Mouse (Mus musculus) kidney, adult 2 months (tissue): Measurements from ENCODE around the gene Phlda2.
A peak's percentile ranks its signal among the peaks of the same experiment; 100 is the strongest.

ENCODE experiments used
- CTCF ChIP-seq: fragments of 200-500 bp; conservative IDR thresholded peaks from 2 replicates; pipeline ENCODE4 v1.5.1; 2011; ENCODE audit warnings: low read depth, mild to moderate bottlenecking, control low read depth, low read length, moderate library complexity, mixed read lengths; ENCODE audit not compliant: insufficient read depth, insufficient read length
- POLR2A ChIP-seq: fragments of 200-500 bp; IDR thresholded peaks from one replicate; pipeline ENCODE4 v1.6.1; 2011; ENCODE audit warnings: low read depth, low read length, control low read depth

GRCm38 (mm10) chr7:143480498-143480897 is 22.5 kb downstream of the Phlda2 start:
- TF ChIP-seq CTCF (peak; percentile 72), POLR2A (no peak)
